Mouse (Mus musculus): ENCODE results near the gene Gm5072. TPM values are rescaled to one million over a fixed set of nuclear protein-coding genes. Genes with fewer than 3 reads are reported as not detected.
"Not testable (repeated sequence)": the region's sequence is repeated elsewhere in the genome, so short reads cannot be mapped to it uniquely, and the experiment has no call there.

Gm5072 gene
- polyA plus RNA-seq (2014; fragmentation: Nextera tagmentation; extraction: Ambion mirVana), result not detected in 2 replicates

GRCm38 (mm10) chrX:91392200-91392599 lies at the start of gene Gm5072:
Gene Gm5072 (plus strand): TSS chrX:91392500.
- H3K4me2 ChIP-seq (ENCODE audit: low read length); H3K4me1 ChIP-seq (ENCODE audit: control insufficient read depth, insufficient read depth, low read length); H3K27me3 ChIP-seq (ENCODE audit: control insufficient read depth, insufficient read depth, low read length); DNase-seq; ATAC-seq (ENCODE audit: low FRiP score, low TSS enrichment); H3K27ac ChIP-seq (replicated peaks; ENCODE audit: low read depth, low read length); H3K9me3 ChIP-seq (ENCODE audit: control insufficient read depth, low read length); H3K36me3 ChIP-seq (ENCODE audit: control insufficient read depth, insufficient read depth, low read length); H3K9ac ChIP-seq (replicated peaks; ENCODE audit: low read length); H3K4me3 ChIP-seq (replicated peaks; ENCODE audit: low read depth, low read length): not testable (repeated sequence)
- WGBS, result no CpG with 5 or more reads among the region's 5 CpGs

Other genes with a start within 250 kb of the Gm5072 start
- gene Mageb2, start 60.8 kb upstream of the Gm5072 start, polyA plus RNA-seq (2014; fragmentation: Nextera tagmentation; extraction: Ambion mirVana), result not detected in 2 replicates
- gene Gm8914, start 87.6 kb downstream of the Gm5072 start, polyA plus RNA-seq (2014; fragmentation: Nextera tagmentation; extraction: Ambion mirVana), result not detected in 2 replicates
- not detected in 2 replicates for gene 1700084M14Rik, start 183.4 kb downstream of the Gm5072 start, polyA plus RNA-seq (2014; fragmentation: Nextera tagmentation; extraction: Ambion mirVana)
- not detected in 2 replicates for gene Gm14781, start 239.7 kb downstream of the Gm5072 start, polyA plus RNA-seq (2014; fragmentation: Nextera tagmentation; extraction: Ambion mirVana)